Mouse (Mus musculus) thymus, adult 2 months (tissue): ENCODE results near the gene Cd70.

Experiments
- CTCF ChIP-seq: fragments of 200-500 bp; IDR thresholded peaks from 2 replicates; pipeline ENCODE4 v1.5.1; 2012; ENCODE audit warnings: mild to moderate bottlenecking, control low read depth, low read length, moderate library complexity, borderline replicate concordance; ENCODE audit not compliant: control insufficient read depth, poor library complexity, insufficient read depth; ENCODE audit errors: extremely low read depth
- POLR2A ChIP-seq: fragments of 200-500 bp; IDR thresholded peaks from 2 replicates; pipeline ENCODE4 v1.6.1; 2012; ENCODE audit warnings: mild to moderate bottlenecking, low read length, control low read depth, moderate library complexity; ENCODE audit not compliant: control insufficient read depth, poor library complexity, insufficient read depth; ENCODE audit errors: extremely low read depth

DNA sequence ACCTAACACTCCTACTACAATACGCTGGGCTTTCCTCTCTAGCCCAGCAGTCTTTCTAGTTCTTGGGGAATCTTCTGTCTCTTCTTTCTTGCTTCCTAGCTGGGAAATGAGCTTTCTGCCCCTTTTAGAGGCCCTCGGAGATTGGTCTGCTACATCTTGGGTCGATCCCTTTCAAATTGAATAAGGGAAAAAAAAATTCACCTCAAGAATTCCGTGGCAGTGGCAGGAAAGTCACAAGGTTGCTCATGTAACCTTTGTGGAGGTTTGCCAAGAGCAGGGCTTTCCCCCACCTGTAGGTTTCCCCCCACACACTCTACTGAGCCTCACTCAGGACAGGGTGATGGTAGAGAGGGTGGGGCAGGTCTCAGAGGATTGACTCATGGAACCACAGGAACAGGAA lies 4.2 kb upstream of the Cd70 start:
- TF ChIP-seq CTCF (no peak), POLR2A (no peak)
